Mouse (Mus musculus): Measurements from ENCODE around the gene Myog.
"Not testable (repeated sequence)": the region's sequence is repeated elsewhere in the genome, so short reads cannot be mapped to it uniquely, and the experiment has no call there.

Gene Myog

GRCm38 (mm10) chr1:134289598-134290099 lies at the start of gene Myog:
Myog (plus strand) TSS chr1:134289989.
- no peak for DNase-seq (ENCODE audit: low spot score)

GRCm38 (mm10) chr1:134240701-134241100 lies 49.1 kb upstream of the Myog start:
- DNase-seq (ENCODE audit: low spot score), result no peak

GRCm38 (mm10) chr1:134241298-134241697 lies 48.5 kb upstream of the Myog start:
- DNase-seq (ENCODE audit: low spot score), result no peak

- DNase-seq (ENCODE audit: low spot score), result no peak
These were observed 47.5 kb upstream of the Myog start for GRCm38 (mm10) chr1:134242286-134242685.

GRCm38 (mm10) chr1:134243505-134243904 lies 46.3 kb upstream of the Myog start:
- no peak for DNase-seq (ENCODE audit: low spot score)

GRCm38 (mm10) chr1:134243948-134244914 lies 45.6 kb upstream of the Myog start:
- DNase-seq (ENCODE audit: low spot score), result peak; percentile 74

- no peak for DNase-seq (ENCODE audit: low spot score)
These were observed 44.6 kb upstream of the Myog start for GRCm38 (mm10) chr1:134245004-134245717.

GRCm38 (mm10) chr1:134246590-134246989 lies 43.2 kb upstream of the Myog start:
- no peak for DNase-seq (ENCODE audit: low spot score)

- DNase-seq (ENCODE audit: low spot score), result not testable (repeated sequence)
These were observed 40.1 kb upstream of the Myog start for GRCm38 (mm10) chr1:134249681-134250080.

- DNase-seq (ENCODE audit: low spot score), result no peak
These were observed 25.4 kb upstream of the Myog start for GRCm38 (mm10) chr1:134264341-134264740.

- DNase-seq (ENCODE audit: low spot score), result no peak
These were observed 24.0 kb upstream of the Myog start for GRCm38 (mm10) chr1:134265797-134266196.

GRCm38 (mm10) chr1:134270026-134270425 lies 19.8 kb upstream of the Myog start:
- no peak for DNase-seq (ENCODE audit: low spot score)

- no peak for DNase-seq (ENCODE audit: low spot score)
These were observed 17.0 kb upstream of the Myog start for GRCm38 (mm10) chr1:134272754-134273250.

GRCm38 (mm10) chr1:134273493-134274395 lies 16.0 kb upstream of the Myog start:
- no peak for DNase-seq (ENCODE audit: low spot score)

- DNase-seq (ENCODE audit: low spot score), result no peak
These were observed 15.3 kb upstream of the Myog start for GRCm38 (mm10) chr1:134274483-134274920.

- peak; percentile 72 for DNase-seq (ENCODE audit: low spot score)
These were observed 13.9 kb upstream of the Myog start for GRCm38 (mm10) chr1:134275616-134276464.

- no peak for DNase-seq (ENCODE audit: low spot score)
These were observed 13.0 kb upstream of the Myog start for GRCm38 (mm10) chr1:134276823-134277222.

GRCm38 (mm10) chr1:134280174-134280573 lies 9.6 kb upstream of the Myog start:
- no peak for DNase-seq (ENCODE audit: low spot score)

- no peak for DNase-seq (ENCODE audit: low spot score)
These were observed 8.2 kb upstream of the Myog start for GRCm38 (mm10) chr1:134281563-134281962.

- no peak for DNase-seq (ENCODE audit: low spot score)
These were observed 7.4 kb upstream of the Myog start for GRCm38 (mm10) chr1:134282342-134282741.

All from testis, postnatal 14 days (tissue).